Mouse (Mus musculus): ENCODE results near the gene Plcd4. TPM values are rescaled to one million over a fixed set of nuclear protein-coding genes. Genes with fewer than 3 reads are reported as not detected.
"Not testable (repeated sequence)": the region's sequence is repeated elsewhere in the genome, so short reads cannot be mapped to it uniquely, and the experiment has no call there.

Plcd4 gene
- polyA plus RNA-seq (2014; fragmentation: Nextera tagmentation; extraction: Ambion mirVana): 0.53 and 0.79 TPM in 2 replicates

DNA sequence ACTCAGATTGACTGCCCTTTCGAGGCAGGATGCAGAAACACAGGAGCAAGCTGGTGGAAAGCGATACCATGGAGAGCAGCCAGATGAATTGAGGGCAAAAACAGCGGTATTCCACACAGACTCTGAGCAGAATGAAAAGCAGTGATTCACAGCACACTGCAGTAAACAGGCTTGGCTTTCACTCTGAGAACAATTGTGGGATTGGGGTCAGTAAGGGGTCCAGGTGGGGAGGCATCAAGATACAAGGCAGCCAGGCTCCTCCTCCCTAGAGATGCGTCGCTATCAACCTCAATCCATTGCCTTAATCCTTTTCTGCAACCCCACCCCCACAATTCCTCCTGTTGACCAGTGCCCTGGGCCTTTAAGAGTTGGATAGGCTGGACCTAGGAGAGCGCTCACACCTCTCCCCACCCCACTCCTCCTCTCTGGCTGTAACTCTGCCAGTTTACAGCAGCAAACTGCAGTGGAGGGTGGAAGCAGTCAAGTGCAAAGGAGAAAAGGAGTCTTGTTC lies at the start of gene Plcd4:
Gene Plcd4, plus strand, starts transcription at position 438 of the 511 bp plus-strand sequence.
- no peaks in the 10 kb centered on the region for H3K27me3 ChIP-seq (ENCODE audit: control insufficient read depth, insufficient read depth, low read length)
- ATAC-seq (ENCODE audit: insufficient number of reproducible peaks, low FRiP score, low TSS enrichment, low read depth) (no peak), DNase-seq (ENCODE audit: low spot score) (peak; percentile 32)
- H3K27ac ChIP-seq (replicated peaks; ENCODE audit: low read depth, low read length): no peak within 1 kb of the TSS
- no peak within 1 kb of the TSS for H3K4me3 ChIP-seq (ENCODE audit: low read depth, low read length)
- H3K9ac ChIP-seq (ENCODE audit: low read length): no peak within 1 kb of the TSS
- H3K9me3 ChIP-seq (ENCODE audit: control insufficient read depth, low read length): no peaks in the 10 kb centered on the region
- no peaks in the 10 kb centered on the region for H3K36me3 ChIP-seq (ENCODE audit: control insufficient read depth, insufficient read depth, low read length)
- 7% methylated on average over 6 of the region's 6 CpGs for WGBS
- H3K4me2 ChIP-seq (ENCODE audit: low read depth, severe bottlenecking): no peak within 1 kb of the TSS
- no peaks in the 10 kb centered on the region for H3K4me1 ChIP-seq (ENCODE audit: control insufficient read depth, insufficient read depth, low read length)

DNA sequence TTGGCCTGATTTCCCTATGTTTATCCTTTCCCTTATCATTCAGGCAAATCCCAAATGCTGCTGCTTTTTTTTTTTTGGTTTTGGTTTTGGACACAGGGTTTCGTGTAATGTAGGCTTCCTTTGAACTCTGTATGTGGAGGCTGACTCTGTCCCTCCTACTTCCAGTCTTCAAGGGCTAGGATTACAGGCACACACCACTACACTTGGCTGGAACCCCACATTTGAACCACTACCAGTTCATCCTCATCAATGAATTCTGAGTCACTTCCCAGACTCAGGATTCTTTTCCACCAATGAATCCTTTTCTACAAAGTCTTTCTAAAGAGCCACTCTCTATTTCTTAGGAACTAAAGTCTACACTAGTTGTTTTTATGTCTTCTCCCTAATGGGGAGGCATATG lies 41.6 kb upstream of the Plcd4 start:
- no peak overlapping the region for H3K4me2 ChIP-seq (ENCODE audit: low read depth, severe bottlenecking)

DNA sequence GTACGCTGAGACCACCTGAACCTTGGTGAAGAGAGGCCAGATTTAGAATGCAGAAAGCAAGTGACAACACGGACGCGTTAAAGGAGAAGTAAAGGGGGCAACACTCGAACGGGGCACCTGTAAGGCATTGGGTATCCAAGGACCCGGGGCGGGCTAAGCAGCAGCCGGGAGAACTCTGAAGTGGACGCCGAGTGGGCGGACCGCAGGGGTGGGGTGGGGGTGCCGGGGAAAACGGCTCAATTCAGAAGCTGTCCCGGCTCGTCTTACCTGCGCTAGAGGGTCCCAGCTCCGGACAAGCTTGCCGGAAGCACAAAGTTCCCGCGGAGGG lies 37.3 kb upstream of the Plcd4 start:
- H3K4me1 ChIP-seq (ENCODE audit: control insufficient read depth, insufficient read depth, low read length): peaks cover 5% of the 10 kb centered on the region; the same call in 1 of the 2 replicates
- ATAC-seq (ENCODE audit: insufficient number of reproducible peaks, low FRiP score, low TSS enrichment, low read depth) (no peak), DNase-seq (ENCODE audit: low spot score) (no peak)
- no peaks in the 10 kb centered on the region for H3K27me3 ChIP-seq (ENCODE audit: control insufficient read depth, insufficient read depth, low read length)
- peak overlapping the region; percentile 65 for H3K4me2 ChIP-seq (ENCODE audit: low read depth, severe bottlenecking)
- no peaks in the 10 kb centered on the region for H3K9me3 ChIP-seq (ENCODE audit: control insufficient read depth, low read length)
- peak overlapping the region; percentile 69 for H3K27ac ChIP-seq (replicated peaks; ENCODE audit: low read depth, low read length)
- under 1% methylated on average over 22 of the region's 22 CpGs for WGBS
- H3K36me3 ChIP-seq (ENCODE audit: control insufficient read depth, insufficient read depth, low read length): no peaks in the 10 kb centered on the region
- peak overlapping the region; percentile 84 for H3K9ac ChIP-seq (ENCODE audit: low read length)
- peak overlapping the region; percentile 83 for H3K4me3 ChIP-seq (ENCODE audit: low read depth, low read length)

More for the DNA sequence above, 41.6 kb upstream of the Plcd4 start:
- 69% methylated on average over 1 of the region's 1 CpGs for WGBS
- Histone ChIP-seq H3K9ac (ENCODE audit: low read length) (no peak overlapping the region), H3K27ac (replicated peaks; ENCODE audit: low read depth, low read length) (no peak overlapping the region), H3K27me3 (ENCODE audit: control insufficient read depth, insufficient read depth, low read length) (no peaks in the 10 kb centered on the region), H3K9me3 (ENCODE audit: control insufficient read depth, low read length) (no peaks in the 10 kb centered on the region), H3K4me1 (ENCODE audit: control insufficient read depth, insufficient read depth, low read length) (peaks cover 5% of the 10 kb centered on the region; the same call in 1 of the 2 replicates), H3K4me3 (ENCODE audit: low read depth, low read length) (no peak overlapping the region), H3K36me3 (ENCODE audit: control insufficient read depth, insufficient read depth, low read length) (no peaks in the 10 kb centered on the region)
- DNase-seq (ENCODE audit: low spot score) (no peak), ATAC-seq (ENCODE audit: insufficient number of reproducible peaks, low FRiP score, low TSS enrichment, low read depth) (no peak)

DNA sequence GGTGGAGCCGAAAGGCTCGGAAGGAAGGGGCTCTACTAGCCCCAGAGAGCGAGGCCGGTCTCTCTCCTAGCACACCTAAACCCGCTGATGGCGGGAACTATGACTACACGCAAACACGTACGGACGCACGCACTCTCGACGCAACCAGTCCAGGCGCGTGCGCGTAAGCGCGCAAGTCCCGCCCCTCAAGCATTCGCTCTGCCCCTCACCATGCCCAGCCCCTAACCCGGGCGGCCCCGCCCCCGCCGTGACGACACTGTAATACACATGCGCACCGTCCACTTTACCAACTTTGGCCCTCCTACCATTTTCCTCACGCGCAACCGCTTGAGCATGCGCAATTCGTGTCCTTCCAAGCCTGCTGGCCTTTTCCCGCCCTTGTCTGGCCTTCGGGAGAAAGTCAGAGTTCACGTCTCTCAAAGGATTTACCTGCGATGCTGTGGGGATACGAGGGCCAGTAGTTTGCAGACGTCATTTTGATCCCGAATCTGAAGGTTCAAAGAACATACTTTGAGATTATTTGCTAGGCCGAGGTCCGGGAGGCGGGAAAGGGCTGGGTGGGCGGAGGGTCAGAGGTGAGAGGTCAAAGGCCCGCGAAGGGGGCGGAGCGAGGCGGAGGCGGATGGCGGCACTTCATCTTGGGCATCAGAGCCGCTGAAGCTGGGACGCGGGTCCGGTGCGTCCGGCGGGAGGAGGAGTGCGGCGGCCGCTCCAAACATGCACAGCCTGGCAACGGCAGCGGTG lies 36.8 kb upstream of the Plcd4 start, which contains the start of gene Cnot9:
Gene Cnot9, plus strand, starts transcription at position 338 of the 744 bp plus-strand sequence.
- Histone ChIP-seq H3K36me3 (ENCODE audit: control insufficient read depth, insufficient read depth, low read length) (no peaks in the 10 kb centered on the region), H3K27ac (replicated peaks; ENCODE audit: low read depth, low read length) (peak within 1 kb of the TSS; percentile 91), H3K4me1 (ENCODE audit: control insufficient read depth, insufficient read depth, low read length) (peaks cover 5% of the 10 kb centered on the region; the same call in 1 of the 2 replicates), H3K4me2 (ENCODE audit: low read depth, severe bottlenecking) (peak within 1 kb of the TSS; percentile 68), H3K27me3 (ENCODE audit: control insufficient read depth, insufficient read depth, low read length) (no peaks in the 10 kb centered on the region), H3K9me3 (ENCODE audit: control insufficient read depth, low read length) (no peaks in the 10 kb centered on the region), H3K4me3 (ENCODE audit: low read depth, low read length) (peak within 1 kb of the TSS; percentile 83), H3K9ac (ENCODE audit: low read length) (peak within 1 kb of the TSS; percentile 84)
- DNase-seq (ENCODE audit: low spot score): peak; percentile 100
- ATAC-seq (ENCODE audit: insufficient number of reproducible peaks, low FRiP score, low TSS enrichment, low read depth): peak; percentile 99
- WGBS: under 1% methylated on average over 64 of the region's 64 CpGs

DNA sequence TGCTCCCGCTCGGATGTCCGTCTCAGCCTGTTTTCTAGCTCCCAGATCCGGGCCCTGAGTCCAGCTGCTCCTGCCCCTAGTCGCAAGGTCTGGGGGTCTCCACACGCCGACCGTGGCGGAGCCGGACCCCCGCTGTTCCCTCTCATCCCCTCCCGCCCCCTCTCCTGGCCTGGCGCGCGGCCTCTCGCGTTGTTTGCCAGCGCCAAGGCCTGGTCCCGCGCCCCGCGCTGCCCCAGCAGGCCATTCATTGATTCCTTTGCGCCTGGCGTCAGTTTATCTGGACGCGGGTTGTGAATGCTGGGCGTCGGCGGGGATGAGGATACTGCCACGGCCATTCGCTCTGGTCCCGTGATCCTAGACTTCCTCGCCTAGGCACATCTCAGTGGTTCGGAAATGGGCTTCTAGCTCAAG lies 36.2 kb upstream of the Plcd4 start:
- Histone ChIP-seq H3K27me3 (ENCODE audit: control insufficient read depth, insufficient read depth, low read length) (no peaks in the 10 kb centered on the region), H3K9me3 (ENCODE audit: control insufficient read depth, low read length) (no peaks in the 10 kb centered on the region), H3K4me1 (ENCODE audit: control insufficient read depth, insufficient read depth, low read length) (peaks cover 5% of the 10 kb centered on the region; the same call in 1 of the 2 replicates), H3K4me3 (ENCODE audit: low read depth, low read length) (peak overlapping the region; percentile 83), H3K36me3 (ENCODE audit: control insufficient read depth, insufficient read depth, low read length) (no peaks in the 10 kb centered on the region), H3K27ac (replicated peaks; ENCODE audit: low read depth, low read length) (peak overlapping the region; percentile 91), H3K4me2 (ENCODE audit: low read depth, severe bottlenecking) (peak overlapping the region; percentile 68), H3K9ac (ENCODE audit: low read length) (peak overlapping the region; percentile 84)
- DNase-seq (ENCODE audit: low spot score) (peak; percentile 86), ATAC-seq (ENCODE audit: insufficient number of reproducible peaks, low FRiP score, low TSS enrichment, low read depth) (peak; percentile 49)
- under 1% methylated on average over 31 of the region's 34 CpGs for WGBS

DNA sequence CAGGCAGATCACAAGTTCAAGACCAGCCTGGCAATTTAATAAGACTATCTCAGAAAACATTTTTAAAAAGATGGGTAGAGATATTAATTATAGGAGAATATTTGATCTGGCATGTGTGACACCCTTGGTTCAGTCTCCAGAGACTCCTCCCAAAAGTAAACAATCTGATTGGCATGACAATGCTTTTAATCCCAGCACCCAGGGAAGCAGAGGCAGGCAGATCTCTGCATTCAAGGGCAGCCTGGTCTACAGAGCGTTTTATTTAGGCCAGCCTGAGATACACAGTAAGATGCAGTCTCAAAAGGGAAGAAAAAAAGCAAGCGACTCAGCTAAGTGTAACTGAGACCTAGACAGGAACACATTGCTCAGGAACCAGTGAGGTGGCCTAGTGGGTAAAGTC lies 34.9 kb upstream of the Plcd4 start:
- Histone ChIP-seq H3K27ac (replicated peaks; ENCODE audit: low read depth, low read length) (no peak overlapping the region), H3K4me2 (ENCODE audit: low read depth, severe bottlenecking) (peak overlapping the region; percentile 68; the same call in 1 of the 2 replicates), H3K27me3 (ENCODE audit: control insufficient read depth, insufficient read depth, low read length) (no peaks in the 10 kb centered on the region), H3K4me1 (ENCODE audit: control insufficient read depth, insufficient read depth, low read length) (peaks cover 5% of the 10 kb centered on the region; the same call in 1 of the 2 replicates), H3K9ac (ENCODE audit: low read length) (no peak overlapping the region), H3K36me3 (ENCODE audit: control insufficient read depth, insufficient read depth, low read length) (no peaks in the 10 kb centered on the region), H3K9me3 (ENCODE audit: control insufficient read depth, low read length) (no peaks in the 10 kb centered on the region), H3K4me3 (ENCODE audit: low read depth, low read length) (no peak overlapping the region)
- DNase-seq (ENCODE audit: low spot score) (no peak), ATAC-seq (ENCODE audit: insufficient number of reproducible peaks, low FRiP score, low TSS enrichment, low read depth) (no peak)
- 94% methylated on average over 2 of the region's 2 CpGs for WGBS

DNA sequence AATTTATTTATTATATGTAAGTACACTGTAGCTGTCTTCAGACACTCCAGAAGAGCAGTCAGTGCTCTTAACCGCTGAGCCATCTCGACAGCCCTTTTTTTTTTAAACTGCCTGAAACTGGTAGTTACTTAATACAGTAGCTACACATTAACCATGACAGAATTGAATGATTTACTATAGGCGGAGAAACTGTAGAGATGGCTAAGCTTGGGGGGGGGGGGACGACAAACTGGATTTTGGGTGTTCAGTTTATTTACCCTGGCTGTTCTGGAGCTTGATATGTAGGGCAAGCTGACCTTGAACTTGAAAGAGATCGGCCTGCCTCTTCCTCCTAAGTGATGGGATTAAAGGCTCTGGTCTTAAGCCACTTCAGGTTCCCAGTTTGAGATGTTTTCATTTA lies 31.4 kb upstream of the Plcd4 start:
- H3K4me1 ChIP-seq (ENCODE audit: control insufficient read depth, insufficient read depth, low read length): no peaks in the 10 kb centered on the region
- no peak overlapping the region for H3K4me3 ChIP-seq (ENCODE audit: low read depth, low read length)
- no peak overlapping the region for H3K4me2 ChIP-seq (ENCODE audit: low read depth, severe bottlenecking)
- H3K9me3 ChIP-seq (ENCODE audit: control insufficient read depth, low read length): no peaks in the 10 kb centered on the region
- 96% methylated on average over 5 of the region's 5 CpGs for WGBS
- H3K36me3 ChIP-seq (ENCODE audit: control insufficient read depth, insufficient read depth, low read length): 0 out of 2 replicates have a peak, but pooled peaks cover 2% of the 10 kb centered on the region
- H3K27ac ChIP-seq (replicated peaks; ENCODE audit: low read depth, low read length): no peak overlapping the region
- H3K27me3 ChIP-seq (ENCODE audit: control insufficient read depth, insufficient read depth, low read length): no peaks in the 10 kb centered on the region
- ATAC-seq (ENCODE audit: insufficient number of reproducible peaks, low FRiP score, low TSS enrichment, low read depth): no peak
- H3K9ac ChIP-seq (ENCODE audit: low read length): no peak overlapping the region
- DNase-seq (ENCODE audit: low spot score): no peak

DNA sequence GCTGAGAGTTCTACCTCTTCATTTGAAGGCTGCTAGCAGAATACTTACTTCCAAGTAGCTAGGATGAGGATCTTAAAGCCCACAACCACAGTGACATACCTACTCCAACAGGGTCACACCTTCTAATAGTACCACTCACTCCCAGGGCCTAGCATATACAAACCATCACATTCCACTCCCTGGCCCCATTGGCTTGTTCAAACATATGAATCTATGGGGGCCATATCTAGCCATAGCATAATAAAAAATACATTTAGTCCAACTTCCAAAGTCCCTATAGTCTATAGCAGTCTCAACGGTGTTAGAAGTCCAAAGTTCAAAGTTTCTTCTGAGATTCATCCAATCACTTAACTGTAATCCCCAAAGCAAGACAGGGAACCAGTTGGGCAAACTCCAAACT lies 29.7 kb upstream of the Plcd4 start:
- 96% methylated on average over 1 of the region's 1 CpGs for WGBS
- not testable (repeated sequence) for H3K9ac ChIP-seq (ENCODE audit: low read length); H3K9me3 ChIP-seq (ENCODE audit: control insufficient read depth, low read length); H3K4me3 ChIP-seq (ENCODE audit: low read depth, low read length); ATAC-seq (ENCODE audit: insufficient number of reproducible peaks, low FRiP score, low TSS enrichment, low read depth); H3K27ac ChIP-seq (replicated peaks; ENCODE audit: low read depth, low read length); H3K36me3 ChIP-seq (ENCODE audit: control insufficient read depth, insufficient read depth, low read length); H3K4me1 ChIP-seq (ENCODE audit: control insufficient read depth, insufficient read depth, low read length); H3K4me2 ChIP-seq (ENCODE audit: low read depth, severe bottlenecking); DNase-seq (ENCODE audit: low spot score); H3K27me3 ChIP-seq (ENCODE audit: control insufficient read depth, insufficient read depth, low read length)
